Mouse (Mus musculus) monocyte, adult 2 months (primary cell): ENCODE data around the gene Msantd1.
"Not testable (repeated sequence)": the region's sequence is repeated elsewhere in the genome, so short reads cannot be mapped to it uniquely, and the experiment has no call there.

Source experiments
- DNase-seq, 2 experiments: peaks; one replicate each; pipeline ENCODE4 v3.0.0; 2022; ENCODE audit warnings: low spot score in 2 of 2, low read depth in 1 of 2

Gene Msantd1

GRCm38 (mm10) chr5:34907910-34908725 lies at the start of gene Msantd1:
Gene Msantd1 (plus strand): TSS chr5:34908012.
- no peak for DNase-seq

DNA sequence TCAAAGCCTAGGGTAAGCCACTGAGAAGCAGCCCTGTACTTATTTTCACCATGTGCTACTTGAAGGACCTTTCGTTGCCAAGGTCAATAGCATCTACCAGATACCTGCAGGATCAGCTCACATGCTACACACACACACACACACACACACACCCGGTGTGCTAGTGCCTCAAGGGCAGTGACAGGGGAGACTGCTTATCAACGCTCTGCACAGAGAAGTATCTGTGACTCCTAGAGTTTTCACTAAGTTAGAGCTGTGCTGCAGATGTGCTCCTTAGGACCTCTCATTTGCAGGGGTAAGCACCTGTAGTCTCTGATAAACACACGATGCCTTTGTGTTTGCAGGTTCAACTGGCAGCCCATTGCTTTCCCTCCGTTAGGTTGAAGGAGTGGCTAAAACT lies 42.4 kb upstream of the Msantd1 start:
- no peak for DNase-seq

- not testable (repeated sequence) for DNase-seq
Observed at GRCm38 (mm10) chr5:34880307-34880706, 27.5 kb upstream of the Msantd1 start.

GRCm38 (mm10) chr5:34881023-34881422 lies 26.8 kb upstream of the Msantd1 start:
- DNase-seq: no peak

DNA sequence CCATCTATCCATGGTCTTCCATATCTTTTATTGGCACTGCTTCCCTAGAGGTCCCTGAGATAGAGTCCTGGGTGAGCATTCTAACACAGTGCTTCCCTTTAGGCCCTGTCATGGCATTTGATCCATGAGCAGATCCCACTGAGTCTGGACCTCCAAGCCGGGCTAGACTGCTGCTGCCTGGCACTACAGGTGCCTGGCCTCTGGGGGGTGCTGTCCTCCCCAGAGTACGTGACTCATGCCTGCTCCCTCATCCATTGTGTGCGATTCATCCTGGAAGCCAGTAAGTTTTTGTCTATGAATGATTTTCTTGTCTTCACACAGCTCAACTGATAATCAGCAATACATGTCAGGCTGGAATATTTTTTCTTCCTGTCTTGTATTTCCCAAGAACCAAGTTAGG lies 22.6 kb upstream of the Msantd1 start:
- DNase-seq: no peak

- DNase-seq: no peak
Observed at GRCm38 (mm10) chr5:34889252-34889651, 18.6 kb upstream of the Msantd1 start.

DNA sequence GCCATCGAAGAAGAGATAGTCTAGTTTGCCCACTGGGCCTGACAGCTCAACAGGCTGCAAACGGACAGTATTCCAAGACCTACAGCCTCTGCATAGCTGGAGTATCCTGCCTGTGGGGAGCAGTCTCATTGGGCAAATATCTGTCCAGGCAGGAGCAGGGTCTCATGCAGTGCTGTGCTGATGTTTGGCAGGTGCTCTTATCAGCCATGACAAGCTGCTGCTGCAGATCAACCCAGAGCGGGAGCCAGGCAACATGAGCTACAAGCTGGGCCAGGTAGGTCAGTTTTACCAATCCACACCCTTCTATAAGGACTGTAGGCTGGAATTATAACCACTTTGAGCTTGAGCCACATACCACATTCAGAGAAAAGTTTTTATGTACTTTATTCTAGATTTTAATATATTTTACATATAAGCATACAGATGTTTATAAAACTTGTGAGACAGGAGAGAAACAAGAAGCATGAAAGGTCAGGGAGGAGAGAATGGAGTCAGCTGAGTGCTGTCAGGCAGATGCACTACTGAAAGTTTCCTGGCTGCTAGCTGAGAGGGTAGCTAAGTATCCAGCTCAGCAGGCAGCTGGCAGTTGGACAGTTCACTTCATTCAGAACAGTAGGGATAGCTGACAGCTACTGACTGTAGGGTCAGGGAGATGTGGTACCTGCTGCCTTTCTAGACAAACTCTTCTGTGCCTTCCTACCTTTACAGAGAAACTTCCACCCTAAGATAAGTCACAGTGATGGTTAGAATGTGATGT lies 10.9 kb upstream of the Msantd1 start:
- DNase-seq: no peak

DNA sequence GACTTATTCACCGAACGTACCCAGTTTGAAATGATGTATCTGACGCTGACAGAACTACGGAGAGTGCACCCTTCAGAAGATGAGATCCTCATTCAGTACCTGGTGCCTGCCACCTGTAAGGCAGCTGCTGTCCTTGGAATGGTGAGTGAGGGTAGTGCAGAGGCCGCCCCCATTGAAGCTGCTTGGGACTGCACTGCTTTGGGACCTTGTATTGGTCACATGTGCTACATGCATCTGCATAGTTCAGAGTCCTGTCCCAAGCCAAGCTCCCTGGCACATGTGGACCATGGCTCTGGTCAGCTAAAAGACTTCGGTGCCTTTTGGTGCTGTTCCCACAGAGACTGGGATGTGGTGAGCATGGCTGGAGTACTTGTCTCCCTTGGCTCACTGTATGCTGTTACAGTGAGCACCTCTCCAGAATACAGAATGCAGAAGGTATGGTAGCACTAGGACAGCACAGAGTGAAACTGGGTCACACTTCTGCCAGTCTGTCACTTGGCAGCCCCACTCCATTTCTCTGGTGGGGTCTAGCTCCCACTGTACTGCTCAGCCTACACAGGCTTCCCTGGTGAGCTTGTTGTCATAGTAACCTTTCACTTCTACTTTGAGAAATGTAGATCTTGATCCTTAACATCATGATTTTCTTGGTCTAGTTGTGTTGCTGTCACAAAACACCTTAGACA lies 7.9 kb upstream of the Msantd1 start:
- DNase-seq: no peak

DNA sequence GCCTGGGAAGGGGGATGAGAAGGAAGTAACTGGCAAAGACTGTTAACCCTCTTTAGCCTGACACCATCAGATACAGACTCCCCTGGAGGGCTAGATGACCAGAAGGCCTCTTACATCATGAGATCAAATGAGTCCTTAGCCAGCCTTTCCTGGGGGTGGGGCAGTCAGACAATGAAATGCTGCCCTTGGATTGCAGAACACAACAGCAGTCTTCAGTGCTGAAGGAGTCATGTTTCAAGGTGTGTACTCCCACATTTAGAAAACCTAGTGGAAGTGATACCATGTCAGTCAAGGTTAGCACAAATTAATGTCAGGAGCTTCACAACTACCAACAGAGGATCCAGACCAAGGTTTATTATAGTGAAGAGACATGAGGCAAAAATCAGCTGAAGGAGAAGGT lies 5.4 kb upstream of the Msantd1 start:
- no peak for DNase-seq

DNA sequence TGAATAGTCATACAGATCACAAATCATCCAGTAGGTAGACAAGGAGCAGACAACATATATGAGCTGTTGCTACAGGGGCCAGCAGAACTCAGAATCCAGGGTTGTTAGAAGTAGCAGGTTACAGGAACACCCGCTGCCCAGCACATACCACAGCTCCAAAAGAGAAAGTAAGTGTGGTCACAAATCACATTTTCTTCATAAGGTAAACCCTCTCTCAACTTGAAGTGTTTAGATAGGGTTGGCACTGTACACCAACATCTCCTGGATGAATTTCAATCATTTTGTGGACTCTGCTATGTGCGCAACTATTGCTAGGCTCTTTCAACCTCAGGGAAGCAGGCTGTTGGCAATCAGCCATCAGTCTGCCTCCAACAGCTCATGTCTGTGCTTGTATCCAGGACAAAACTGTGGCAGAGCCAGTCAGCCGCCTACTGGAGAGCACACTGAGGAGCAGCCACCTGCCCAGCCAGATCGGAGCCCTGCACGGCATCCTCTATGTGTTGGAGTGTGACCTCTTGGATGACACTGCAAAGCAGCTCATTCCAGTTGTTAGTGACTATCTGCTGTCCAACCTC lies 4.9 kb upstream of the Msantd1 start:
- DNase-seq: no peak

GRCm38 (mm10) chr5:34904412-34904811 lies 3.4 kb upstream of the Msantd1 start:
- DNase-seq: no peak

DNA sequence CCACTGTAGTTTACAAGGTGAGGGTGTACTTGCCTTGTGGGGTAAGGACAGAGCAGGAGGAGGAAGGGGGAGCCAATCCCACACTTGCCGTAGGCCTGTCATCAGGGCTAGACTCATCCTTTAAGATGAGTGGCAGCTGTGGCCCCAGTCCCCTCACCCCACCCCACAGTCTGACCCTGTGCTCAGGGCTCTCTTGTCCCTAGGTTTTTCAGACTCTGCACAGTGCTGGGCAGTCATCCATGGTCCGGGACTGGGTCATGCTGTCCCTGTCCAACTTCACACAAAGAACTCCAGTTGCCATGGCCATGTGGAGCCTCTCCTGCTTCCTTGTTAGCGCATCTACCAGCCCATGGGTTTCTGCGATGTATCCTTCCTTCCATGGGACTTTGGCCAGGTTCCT lies 582 bp upstream of the Msantd1 start:
- DNase-seq: no peak

DNA sequence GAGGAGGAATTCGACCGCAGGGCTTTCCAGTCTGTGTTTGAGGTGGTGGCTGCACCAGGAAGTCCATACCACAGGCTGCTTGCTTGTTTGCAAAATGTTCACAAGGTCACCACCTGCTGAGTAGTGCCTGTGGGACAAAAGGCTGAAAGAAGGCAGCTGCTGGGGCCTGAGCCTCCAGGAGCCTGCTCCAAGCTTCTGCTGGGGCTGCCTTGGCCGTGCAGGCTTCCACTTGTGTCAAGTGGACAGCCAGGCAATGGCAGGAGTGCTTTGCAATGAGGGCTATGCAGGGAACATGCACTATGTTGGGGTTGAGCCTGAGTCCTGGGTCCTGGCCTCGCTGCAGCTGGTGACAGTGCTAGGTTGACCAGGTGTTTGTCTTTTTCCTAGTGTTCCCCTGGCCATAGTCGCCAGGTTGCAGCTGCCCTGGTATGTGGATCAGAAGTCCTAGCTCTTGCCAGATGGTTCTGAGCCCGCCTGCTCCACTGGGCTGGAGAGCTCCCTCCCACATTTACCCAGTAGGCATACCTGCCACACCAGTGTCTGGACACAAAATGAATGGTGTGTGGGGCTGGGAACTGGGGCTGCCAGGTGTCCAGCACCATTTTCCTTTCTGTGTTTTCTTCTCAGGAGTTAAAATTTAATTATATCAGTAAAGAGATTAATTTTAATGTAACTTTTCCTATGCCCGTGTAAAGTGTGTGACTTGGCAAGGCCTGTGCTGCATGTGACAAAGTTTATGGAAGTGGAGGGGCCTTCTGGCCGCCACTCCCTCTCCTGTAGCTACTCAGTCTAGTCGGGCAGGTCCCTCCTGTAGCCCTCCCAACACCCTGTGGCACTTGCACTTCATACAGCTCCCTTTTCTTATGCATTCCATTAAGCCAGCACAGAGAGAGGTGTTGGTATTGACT lies 1.2 kb downstream of the Msantd1 start:
- DNase-seq: no peak

- no peak for DNase-seq
Observed at GRCm38 (mm10) chr5:34909634-34910503, 2.1 kb downstream of the Msantd1 start.

GRCm38 (mm10) chr5:34910504-34910815 lies 2.6 kb downstream of the Msantd1 start:
- DNase-seq: no peak

DNA sequence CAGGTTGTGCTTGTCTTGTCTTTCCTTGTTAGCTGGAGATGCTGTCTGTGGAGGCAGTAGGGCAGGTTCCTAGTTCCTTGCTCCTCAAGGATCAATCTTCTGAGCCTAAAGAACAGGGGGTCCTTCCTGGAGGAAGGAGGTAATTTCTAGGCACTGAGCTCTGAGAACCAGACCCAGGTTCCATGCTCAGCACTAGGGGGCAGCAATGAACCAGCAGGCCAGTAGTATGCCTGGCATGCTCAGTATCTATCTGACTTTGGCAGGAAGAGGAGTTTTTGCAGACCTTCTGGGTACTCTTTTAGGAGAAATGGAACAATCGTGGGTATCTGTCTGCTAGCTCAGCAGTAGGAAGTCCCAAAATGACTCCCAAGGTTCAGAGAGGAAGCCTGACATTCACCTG lies 8.0 kb downstream of the Msantd1 start:
- peak in 1 of 2 experiments; percentile 8 for DNase-seq

DNA sequence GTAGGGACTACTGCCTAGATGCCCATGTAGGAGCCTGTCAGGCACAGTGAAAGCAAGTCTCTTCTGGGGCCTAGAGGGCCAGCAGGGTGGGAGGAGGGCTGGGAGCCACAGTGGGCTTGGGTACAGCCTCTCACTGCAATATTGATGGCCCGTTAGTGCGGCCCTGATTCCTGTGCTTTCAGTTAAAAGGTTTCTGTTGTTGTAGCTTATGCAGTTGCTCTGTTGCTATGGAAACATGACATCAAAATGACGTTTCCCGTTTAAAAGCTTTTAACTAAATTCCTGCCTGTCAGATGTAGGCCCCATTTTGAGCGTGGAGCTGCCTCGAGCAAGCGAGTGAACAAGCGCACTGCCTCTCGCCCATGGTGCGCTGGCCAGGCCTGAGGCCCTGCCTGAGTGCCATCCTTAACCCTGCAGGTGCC lies 9.4 kb downstream of the Msantd1 start:
- DNase-seq: no peak

DNA sequence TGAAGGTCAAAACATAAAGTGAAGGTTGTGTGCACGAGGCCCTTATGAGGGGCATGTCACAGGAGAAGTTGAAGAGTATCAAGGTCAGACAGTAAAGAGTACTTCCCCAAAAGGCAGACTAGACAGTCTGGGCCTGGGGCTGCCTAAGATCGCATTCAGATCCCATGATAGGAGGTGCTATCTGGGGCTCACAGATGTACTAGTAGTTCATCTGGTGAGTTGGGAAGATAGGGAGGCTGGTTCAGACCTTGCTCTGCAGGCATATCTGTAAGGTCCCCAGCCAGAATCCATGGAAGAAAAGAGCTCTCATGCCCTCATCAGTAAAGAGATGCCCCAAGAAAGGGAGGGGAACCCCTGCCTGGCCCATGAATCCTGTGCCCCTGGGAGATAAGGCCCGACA lies 11.0 kb downstream of the Msantd1 start:
- DNase-seq: no peak

DNA sequence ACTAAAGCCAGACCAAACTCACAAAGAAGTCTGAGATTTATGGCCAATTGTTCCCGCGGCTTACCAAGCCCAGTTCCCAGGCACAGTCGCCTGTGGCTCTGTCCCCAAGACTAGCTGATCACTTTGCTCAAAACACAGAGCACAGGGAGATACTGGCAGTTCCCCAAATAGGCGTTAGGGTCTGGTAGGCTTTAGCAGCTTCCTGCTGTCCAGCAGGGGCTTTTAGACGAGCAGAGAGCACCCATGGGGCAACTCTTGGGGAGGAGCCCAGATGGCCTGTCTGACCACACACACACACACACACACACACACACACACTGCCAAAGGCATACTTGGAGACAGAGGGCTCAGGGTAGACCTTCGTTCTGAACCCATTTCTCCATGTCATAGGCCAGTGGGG lies 14.7 kb downstream of the Msantd1 start:
- no peak for DNase-seq

DNA sequence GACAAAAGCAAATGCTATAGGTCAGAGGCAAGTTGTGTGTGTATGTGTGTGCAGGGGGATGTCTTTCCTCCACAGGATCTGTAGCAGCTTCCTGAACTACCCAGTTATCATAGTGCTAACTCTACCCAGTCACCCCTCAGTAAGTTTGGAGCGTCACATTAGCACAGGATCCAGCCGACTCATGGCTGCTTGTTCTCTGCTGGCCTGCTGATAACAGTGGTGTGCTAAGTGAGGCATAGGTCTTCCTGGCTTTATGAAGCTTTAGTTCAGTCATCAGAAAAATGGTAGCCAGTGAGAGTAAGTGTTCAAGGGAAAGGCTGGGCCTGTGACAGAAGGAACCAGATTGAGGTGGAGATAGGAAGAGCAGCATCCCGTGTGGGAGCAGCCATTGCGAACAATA lies 16.1 kb downstream of the Msantd1 start:
- no peak for DNase-seq
